Mouse (Mus musculus): ENCODE data around the gene Adgrg2. TPM values are rescaled to one million over a fixed set of nuclear protein-coding genes. Genes with fewer than 3 reads are reported as not detected.

Gene Adgrg2
- total RNA-seq, 2 experiments from 2014 or later: 1.1 to 1.6 TPM

GRCm38 (mm10) chrX:160501095-160501494 lies 110.6 kb downstream of the Adgrg2 start:
- no peak for DNase-seq
- intact Hi-C loops (cut with DNase I): no loop called here

DNA sequence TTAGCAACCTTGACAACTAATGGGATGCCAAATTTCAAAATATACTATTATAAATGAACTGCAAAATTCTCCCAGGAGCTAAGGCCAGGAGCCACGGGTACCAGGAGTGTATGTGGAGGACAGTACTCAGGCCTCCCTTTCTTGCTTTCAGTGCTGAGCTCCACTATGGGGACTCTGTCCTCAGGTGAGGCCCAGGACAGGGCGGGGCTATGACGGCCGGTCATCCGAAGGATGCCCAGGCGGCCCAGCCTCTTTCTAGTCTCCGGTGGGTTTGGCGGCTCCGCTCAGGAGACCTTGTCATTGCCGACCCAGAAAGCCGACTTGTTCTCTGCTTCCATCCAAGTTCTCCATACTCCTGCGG lies 111.2 kb downstream of the Adgrg2 start:
- intact Hi-C loops (cut with DNase I): no loop called here
- DNase-seq: no peak

- intact Hi-C loops (cut with DNase I): no loop called here
- DNase-seq: peak; percentile 83 to 88
Observed at GRCm38 (mm10) chrX:160502048-160503041, 111.9 kb downstream of the Adgrg2 start, which contains the start of gene Phka2. Gene Phka2, plus strand, starts transcription at chrX:160502166.

DNA sequence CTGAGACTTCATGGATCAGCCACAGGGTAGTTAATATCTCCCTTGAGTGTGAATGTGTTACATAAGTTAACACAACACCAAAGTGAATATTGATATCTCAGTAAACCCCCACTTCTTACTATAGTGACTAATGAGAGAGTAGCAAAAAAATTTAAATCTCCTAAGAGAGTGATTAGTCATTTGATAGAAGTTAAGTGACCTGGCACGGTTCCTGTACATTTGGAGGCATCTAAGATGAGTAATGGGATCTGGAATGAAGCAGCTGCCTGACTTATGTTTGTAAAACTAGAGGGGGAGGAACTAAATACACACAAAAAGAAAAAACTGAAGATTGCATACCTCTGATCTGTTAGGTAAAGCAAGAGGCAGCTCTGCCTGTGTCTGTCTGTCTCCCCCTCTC lies 118.6 kb downstream of the Adgrg2 start:
- intact Hi-C loops (cut with DNase I): no loop called here
- no peak for DNase-seq

DNA sequence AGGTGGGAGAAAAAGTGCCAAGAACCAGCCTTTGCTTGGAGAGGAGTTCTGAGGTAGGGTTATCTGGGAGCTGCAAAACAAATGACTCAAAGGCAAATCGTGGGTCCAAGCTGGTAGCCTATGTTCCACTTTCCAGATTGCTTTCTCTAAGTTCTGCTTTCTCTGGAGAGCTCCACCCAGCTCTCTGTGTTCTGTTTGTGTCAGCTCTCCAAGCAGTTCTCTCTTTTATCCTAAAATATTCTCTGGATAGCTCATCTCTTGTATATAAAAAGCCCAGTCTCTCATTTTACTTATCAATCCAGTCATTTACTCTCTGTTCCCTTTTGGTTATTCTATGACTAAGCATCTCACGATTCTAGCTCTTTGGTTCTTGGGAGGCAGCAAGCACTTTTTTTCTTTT lies 119.7 kb downstream of the Adgrg2 start:
- intact Hi-C loops (cut with DNase I): no loop called here

GRCm38 (mm10) chrX:160516027-160516426 lies 125.5 kb downstream of the Adgrg2 start:
- no peak for DNase-seq
- intact Hi-C loops (cut with DNase I): no loop called here

More for the DNA sequence above, 119.7 kb downstream of the Adgrg2 start:
- DNase-seq: no peak

GRCm38 (mm10) chrX:160542772-160543171 lies 152.3 kb downstream of the Adgrg2 start:
- intact Hi-C loops (cut with DNase I): no loop called here
- peak; percentile 8 to 24 for DNase-seq

Other genes starting within 250 kb of the Adgrg2 start
- 10 to 100 TPM; 11.7 to 16.4 TPM for gene Phka2, start 111.5 kb downstream of the Adgrg2 start, total RNA-seq (2021)

All from heart, postnatal 14 days (tissue).